Mouse (Mus musculus) kidney, adult 18-20 months (tissue): ENCODE measurements around the gene Gm5072.
"Not testable (repeated sequence)": the region's sequence is repeated elsewhere in the genome, so short reads cannot be mapped to it uniquely, and the experiment has no call there.

Experiments used
- DNase-seq: peaks from one replicate; pipeline ENCODE4 v3.0.0; 2021

The Gm5072 gene

GRCm38 (mm10) chrX:91392200-91392599 is at the start of gene Gm5072:
TSS of gene Gm5072 (plus strand) at chrX:91392500.
- not testable (repeated sequence) for DNase-seq
